25 mouse cellular contexts compared by ENCODE assay signal in genomic region chr9:90075336-90075735, GRCm38 (mm10). TPM values are rescaled to one million over a fixed set of nuclear protein-coding genes. Genes with fewer than 3 reads are reported as not detected.
DNase-seq lines count a peak whose midpoint lies in the region; ATAC-seq lines count a peak whose summit lies in the region.
"Had no signal": no experiment of that assay in that cellular context is flagged by ENCODE, and none has a peak within 500 bp of the region (broad histone marks: within the 10 kb centered on the region; RNA-seq: fewer than 3 reads in every experiment).

No protein-coding gene starts in this region.

- no peak overlapping the region for H3K27ac ChIP-seq in liver, embryonic 12.5 days
- H3K27ac ChIP-seq: embryonic facial prominence, embryonic 12.5 days; embryonic facial prominence, embryonic 15.5 days; gastrocnemius, adult 2 months; heart, embryonic 15.5 days; hindbrain, embryonic 14.5 days; hindbrain, postnatal 0 days had no signal

- H3K36me3 ChIP-seq in liver, embryonic 12.5 days = no peaks in the 10 kb centered on the region
- H3K36me3 ChIP-seq: embryonic facial prominence, embryonic 12.5 days; embryonic facial prominence, embryonic 15.5 days; heart, embryonic 12.5 days; heart, embryonic 15.5 days had no signal

- ATAC-seq in granulocyte monocyte progenitor cell, adult 5-6 weeks (replicated peaks; ENCODE audit: poor library complexity, severe bottlenecking) = peak; percentile 35
- peak; percentile 30 for ATAC-seq in megakaryocyte progenitor cell, adult 5-6 weeks (replicated peaks; ENCODE audit: poor library complexity)
- ATAC-seq in liver, embryonic 12.5 days = no peak
- ATAC-seq: forebrain, embryonic 14.5 days; hindbrain, postnatal 0 days; inflammation-experienced regulatory T-cells, adult 6 months; intestine, embryonic 16.5 days had no signal

- WGBS in liver, embryonic 12.5 days (ENCODE audit: insufficient replicate concordance) = 23% methylated on average over 4 of the region's 4 CpGs

- H3K9me3 ChIP-seq in liver, embryonic 12.5 days (replicated peaks) = no peaks in the 10 kb centered on the region
- H3K9me3 ChIP-seq: embryonic facial prominence, embryonic 12.5 days; embryonic facial prominence, embryonic 15.5 days; heart, embryonic 12.5 days; heart, embryonic 15.5 days had no signal

- DNase-seq in MEL-GATA-1-ER (ENCODE audit: extremely low read depth, low read depth) = peak; percentile 62
- no peak for DNase-seq in frontal cortex, adult 2 months (ENCODE audit: extremely low spot score in 1 of 2, low spot score in 1 of 2)
- no peak for DNase-seq in kidney, postnatal 4 days
- DNase-seq: adrenal gland, adult 2 months; adrenal gland, postnatal 14 days; cerebellum, adult 11-12 months; cerebellum, adult 8-10 months; cerebellum, postnatal 10 days; gastrocnemius, adult 2 months; gastrocnemius, postnatal 14 days; heart, adult 18-20 months; heart, postnatal 10 days; heart, postnatal 36 days had no signal

- no peak overlapping the region for H3K4me2 ChIP-seq in liver, embryonic 12.5 days
- H3K4me2 ChIP-seq: embryonic facial prominence, embryonic 12.5 days; embryonic facial prominence, embryonic 15.5 days; heart, embryonic 12.5 days; heart, embryonic 15.5 days; hindbrain, embryonic 14.5 days had no signal

- H3K4me3 ChIP-seq in liver, embryonic 12.5 days = no peak overlapping the region
- H3K4me3 ChIP-seq: embryonic facial prominence, embryonic 12.5 days; embryonic facial prominence, embryonic 15.5 days; gastrocnemius, adult 2 months; heart, embryonic 12.5 days; heart, embryonic 15.5 days had no signal

- H3K9ac ChIP-seq in liver, embryonic 12.5 days = no peak overlapping the region
- H3K9ac ChIP-seq: embryonic facial prominence, embryonic 12.5 days; embryonic facial prominence, embryonic 15.5 days; heart, embryonic 12.5 days; heart, embryonic 15.5 days; hindbrain, embryonic 14.5 days had no signal

- no peaks in the 10 kb centered on the region for H3K27me3 ChIP-seq in liver, embryonic 12.5 days (replicated peaks)
- H3K27me3 ChIP-seq: embryonic facial prominence, embryonic 12.5 days; embryonic facial prominence, embryonic 15.5 days; heart, embryonic 12.5 days; heart, embryonic 15.5 days had no signal

- no peaks in the 10 kb centered on the region for H3K4me1 ChIP-seq in liver, embryonic 12.5 days
- H3K4me1 ChIP-seq: embryonic facial prominence, embryonic 12.5 days; embryonic facial prominence, embryonic 15.5 days; heart, embryonic 12.5 days; heart, embryonic 15.5 days had no signal

RNA-seq across cellular contexts. Expression of gene Ctsh, which starts 21.4 kb away (rescaled TPM):
- 131 and 141 TPM in 2 replicates for total RNA-seq in granulocyte monocyte progenitor cell, adult 5-6 weeks (2014; fragmentation: Nextera tagmentation)
- 53.6 and 57.1 TPM in 2 replicates for total RNA-seq in granulocyte monocyte progenitor cell, adult 5-6 weeks (2017)
- 78.9 and 96.1 TPM in 2 replicates for total RNA-seq in megakaryocyte progenitor cell, adult 5-6 weeks (2015)
- total RNA-seq in megakaryocyte progenitor cell, adult 5-6 weeks (2017) = 44.7 and 52.8 TPM in 2 replicates
- polyA plus RNA-seq in liver, embryonic 12.5 days (2016; fragmentation: Nextera tagmentation; extraction: Ambion mirVana) = 23.3 and 28.1 TPM in 2 replicates
- polyA plus RNA-seq in frontal cortex, adult 2 months (2012; rRNA removed) = 17.5 and 21.4 TPM in 2 replicates

RNA-seq across cellular contexts. Expression of gene Morf4l1, which starts 39.2 kb away (rescaled TPM):
- 319 and 364 TPM in 2 replicates for total RNA-seq in granulocyte monocyte progenitor cell, adult 5-6 weeks (2014; fragmentation: Nextera tagmentation)
- total RNA-seq in granulocyte monocyte progenitor cell, adult 5-6 weeks (2017) = 210 and 242 TPM in 2 replicates
- total RNA-seq in megakaryocyte progenitor cell, adult 5-6 weeks (2015) = 366 and 378 TPM in 2 replicates
- 192 and 278 TPM in 2 replicates for total RNA-seq in megakaryocyte progenitor cell, adult 5-6 weeks (2017)
- 179 and 180 TPM in 2 replicates for polyA plus RNA-seq in liver, embryonic 12.5 days (2016; fragmentation: Nextera tagmentation; extraction: Ambion mirVana)
- polyA plus RNA-seq in frontal cortex, adult 2 months (2012; rRNA removed) = 448 and 461 TPM in 2 replicates
